ENCODE assay signal across 9 mouse cellular contexts in genomic region chr17:42782156-42782757, GRCm38 (mm10). TPM values are rescaled to one million over a fixed set of nuclear protein-coding genes. Genes with fewer than 3 reads are reported as not detected.
DNase-seq lines count a peak whose midpoint lies in the region; ATAC-seq and TF ChIP-seq lines count a peak whose summit lies in the region.
"Had no signal": no experiment of that assay in that cellular context is flagged by ENCODE, and none has a peak within 500 bp of the region (broad histone marks: within the 10 kb centered on the region; RNA-seq: fewer than 3 reads in every experiment).

No protein-coding gene starts in this region.

- H3K9me3 ChIP-seq in CH12.LX (replicated peaks; ENCODE audit: low read length) = no peaks in the 10 kb centered on the region
- no peaks in the 10 kb centered on the region for H3K9me3 ChIP-seq in heart, postnatal 0 days (replicated peaks; ENCODE audit: control insufficient read depth, low read length)
- H3K9me3 ChIP-seq in liver, embryonic 12.5 days (replicated peaks) = no peaks in the 10 kb centered on the region
- H3K9me3 ChIP-seq in neural tube, embryonic 12.5 days = no peaks in the 10 kb centered on the region
- H3K9me3 ChIP-seq in stomach, postnatal 0 days (ENCODE audit: control insufficient read depth, low read length) = no peaks in the 10 kb centered on the region
- H3K9me3 ChIP-seq: heart, embryonic 15.5 days had no signal

- no peak for TF ChIP-seq POLR2A in CH12.LX (IDR thresholded peaks at IDR 0.05; ENCODE audit: low read depth, low read length)
- no peak for TF ChIP-seq POLR2A in bone marrow, adult 2 months (IDR thresholded peaks at IDR 0.05; ENCODE audit: borderline replicate concordance, control insufficient read depth, low read depth, low read length)
- no peak for TF ChIP-seq POLR2A in embryonic fibroblast, embryonic 13.5 days (IDR thresholded peaks at IDR 0.05; ENCODE audit: low read depth, low read length)

- TF ChIP-seq EP300 in CH12.LX (IDR thresholded peaks at IDR 0.05; ENCODE audit: low read length) = no peak
- no peak for TF ChIP-seq EP300 in heart, postnatal 0 days (IDR thresholded peaks at IDR 0.05; ENCODE audit: low read depth)
- TF ChIP-seq EP300 in stomach, postnatal 0 days (optimal IDR thresholded peaks at IDR 0.05) = no peak

- no peaks in the 10 kb centered on the region for H3K79me2 ChIP-seq in CH12.LX (replicated peaks; ENCODE audit: control insufficient read depth, extremely low read depth, insufficient read depth, poor library complexity, severe bottlenecking)

- 50% methylated on average over 7 of the region's 7 CpGs for WGBS in bone marrow, adult 2 months
- WGBS in heart, postnatal 0 days = 51% methylated on average over 7 of the region's 7 CpGs
- 45% methylated on average over 7 of the region's 7 CpGs for WGBS in liver, embryonic 12.5 days (ENCODE audit: insufficient replicate concordance)
- 57% methylated on average over 7 of the region's 7 CpGs for WGBS in neural tube, embryonic 12.5 days
- WGBS in stomach, postnatal 0 days = 52% methylated on average over 7 of the region's 7 CpGs

- peak; percentile 46 to 87; a peak in 3 of 4 replicates for TF ChIP-seq CTCF in CH12.LX (conservative IDR thresholded peaks at IDR 0.05 in 1 of 2, IDR thresholded peaks at IDR 0.05 in 1 of 2; ENCODE audit: low read depth in 2 of 2, low read length in 2 of 2)
- peak; percentile 59 for TF ChIP-seq CTCF in bone marrow, adult 2 months (IDR thresholded peaks at IDR 0.05; ENCODE audit: control insufficient read depth, insufficient read depth, low read length)
- TF ChIP-seq CTCF in embryonic fibroblast, embryonic 13.5 days (IDR thresholded peaks at IDR 0.05; ENCODE audit: borderline replicate concordance, insufficient read depth, low read length) = peak; percentile 44; the same call in 1 of the 2 replicates
- TF ChIP-seq CTCF in heart, postnatal 0 days (IDR thresholded peaks at IDR 0.05; ENCODE audit: low read depth) = peak; percentile 74
- peak; percentile 92 for TF ChIP-seq CTCF in stomach, postnatal 0 days (IDR thresholded peaks at IDR 0.05; ENCODE audit: low read depth)

- H3K4me3 ChIP-seq in CH12.LX (replicated peaks in 1 of 3; ENCODE audit: low read depth in 2 of 3, low read length in 2 of 3, poor library complexity in 1 of 3) = no peak overlapping the region
- H3K4me3 ChIP-seq in bone marrow, adult 2 months (replicated peaks; ENCODE audit: control insufficient read depth, low read depth, low read length) = no peak overlapping the region
- no peak overlapping the region for H3K4me3 ChIP-seq in embryonic fibroblast, embryonic 13.5 days (ENCODE audit: insufficient read depth, low read length)
- no peak overlapping the region for H3K4me3 ChIP-seq in heart, postnatal 0 days (ENCODE audit: low read depth, low read length)
- H3K4me3 ChIP-seq in liver, embryonic 12.5 days = no peak overlapping the region
- no peak overlapping the region for H3K4me3 ChIP-seq in neural tube, embryonic 12.5 days
- H3K4me3 ChIP-seq in stomach, postnatal 0 days (ENCODE audit: low read depth, low read length) = no peak overlapping the region
- H3K4me3 ChIP-seq: heart, embryonic 15.5 days had no signal

- H3K36me3 ChIP-seq in CH12.LX (replicated peaks in 1 of 2; ENCODE audit: control insufficient read depth in 1 of 2, insufficient read depth in 1 of 2, low read length in 1 of 2) = no peaks in the 10 kb centered on the region
- no peaks in the 10 kb centered on the region for H3K36me3 ChIP-seq in heart, postnatal 0 days (replicated peaks; ENCODE audit: control insufficient read depth, insufficient read depth, low read length)
- no peaks in the 10 kb centered on the region for H3K36me3 ChIP-seq in liver, embryonic 12.5 days
- no peaks in the 10 kb centered on the region for H3K36me3 ChIP-seq in neural tube, embryonic 12.5 days
- H3K36me3 ChIP-seq in stomach, postnatal 0 days (ENCODE audit: control insufficient read depth, insufficient read depth, low read length) = no peaks in the 10 kb centered on the region
- H3K36me3 ChIP-seq: heart, embryonic 15.5 days had no signal

- in situ Hi-C loops in CH12.LX (cut with MboI; ENCODE audit: low pct_ligation_motif_present, low pct_unique_long_range_greater_than_20kb, low sequenced_read_pairs) = loop anchor here (25.0 kb wide), 1 partner anchor 120 kb away; no protein-coding TSS in a partner anchor

- dilution Hi-C loops in CH12.LX (cut with MboI; ENCODE audit: extremely low pct_ligation_motif_present, extremely low pct_unique_long_range_greater_than_20kb, low sequenced_read_pairs) = no loop called here

- H3K27me3 ChIP-seq in CH12.LX (replicated peaks) = no peaks in the 10 kb centered on the region
- H3K27me3 ChIP-seq in heart, postnatal 0 days (ENCODE audit: control insufficient read depth, insufficient read depth, low read length) = no peaks in the 10 kb centered on the region
- H3K27me3 ChIP-seq in liver, embryonic 12.5 days (replicated peaks) = no peaks in the 10 kb centered on the region
- no peaks in the 10 kb centered on the region for H3K27me3 ChIP-seq in neural tube, embryonic 12.5 days (replicated peaks)
- H3K27me3 ChIP-seq in stomach, postnatal 0 days (ENCODE audit: control insufficient read depth, insufficient read depth, low read length) = no peaks in the 10 kb centered on the region
- H3K27me3 ChIP-seq: heart, embryonic 15.5 days had no signal

- no peak overlapping the region for H3K27ac ChIP-seq in CH12.LX (ENCODE audit: insufficient read depth, low read depth)
- no peak overlapping the region for H3K27ac ChIP-seq in bone marrow, adult 2 months (ENCODE audit: control insufficient read depth, insufficient read depth, low read depth, low read length, poor library complexity)
- no peak overlapping the region for H3K27ac ChIP-seq in embryonic fibroblast, embryonic 13.5 days (ENCODE audit: insufficient read depth, low read length)
- H3K27ac ChIP-seq in heart, postnatal 0 days (ENCODE audit: low read depth) = no peak overlapping the region
- H3K27ac ChIP-seq in liver, embryonic 12.5 days = no peak overlapping the region
- no peak overlapping the region for H3K27ac ChIP-seq in neural tube, embryonic 12.5 days
- H3K27ac ChIP-seq in stomach, postnatal 0 days (replicated peaks) = no peak overlapping the region
- H3K27ac ChIP-seq: heart, embryonic 15.5 days had no signal

- peak; percentile 88 for TF ChIP-seq RAD21 in CH12.LX (IDR thresholded peaks at IDR 0.05; ENCODE audit: low read depth, low read length)

- ATAC-seq in heart, postnatal 0 days (ENCODE audit: insufficient read depth, low read depth) = peak; percentile 62
- ATAC-seq in liver, embryonic 12.5 days = peak; percentile 42; the same call in 1 of the 2 replicates
- peak; percentile 92 for ATAC-seq in neural tube, embryonic 12.5 days (ENCODE audit: low FRiP score, low read depth)
- ATAC-seq in stomach, postnatal 0 days (ENCODE audit: low FRiP score, low TSS enrichment) = peak; percentile 68

- H3K9ac ChIP-seq in CH12.LX (ENCODE audit: insufficient read depth, low read depth) = no peak overlapping the region
- no peak overlapping the region for H3K9ac ChIP-seq in heart, postnatal 0 days (replicated peaks; ENCODE audit: low read depth, low read length)
- H3K9ac ChIP-seq in liver, embryonic 12.5 days = no peak overlapping the region
- no peak overlapping the region for H3K9ac ChIP-seq in neural tube, embryonic 12.5 days
- H3K9ac ChIP-seq in stomach, postnatal 0 days (ENCODE audit: low read length) = no peak overlapping the region
- H3K9ac ChIP-seq: heart, embryonic 15.5 days had no signal

- H3K4me1 ChIP-seq in CH12.LX (ENCODE audit: control insufficient read depth in 1 of 2, insufficient read depth in 2 of 2) = no peaks in the 10 kb centered on the region
- no peaks in the 10 kb centered on the region for H3K4me1 ChIP-seq in bone marrow, adult 2 months (ENCODE audit: control insufficient read depth, insufficient read depth, low read length)
- H3K4me1 ChIP-seq in embryonic fibroblast, embryonic 13.5 days (ENCODE audit: control insufficient read depth, insufficient read depth, low read length) = no peaks in the 10 kb centered on the region
- no peaks in the 10 kb centered on the region for H3K4me1 ChIP-seq in heart, postnatal 0 days (ENCODE audit: control insufficient read depth, insufficient read depth)
- no peaks in the 10 kb centered on the region for H3K4me1 ChIP-seq in liver, embryonic 12.5 days
- no peaks in the 10 kb centered on the region for H3K4me1 ChIP-seq in neural tube, embryonic 12.5 days
- no peaks in the 10 kb centered on the region for H3K4me1 ChIP-seq in stomach, postnatal 0 days (replicated peaks; ENCODE audit: control insufficient read depth, insufficient read depth)
- H3K4me1 ChIP-seq: heart, embryonic 15.5 days had no signal

- no peak overlapping the region for H3K4me2 ChIP-seq in CH12.LX (ENCODE audit: insufficient read depth, low read depth, poor library complexity, severe bottlenecking)
- H3K4me2 ChIP-seq in heart, postnatal 0 days (ENCODE audit: low read depth, low read length) = no peak overlapping the region
- no peak overlapping the region for H3K4me2 ChIP-seq in liver, embryonic 12.5 days
- no peak overlapping the region for H3K4me2 ChIP-seq in neural tube, embryonic 12.5 days (replicated peaks)
- no peak overlapping the region for H3K4me2 ChIP-seq in stomach, postnatal 0 days (replicated peaks; ENCODE audit: low read depth)
- H3K4me2 ChIP-seq: heart, embryonic 15.5 days had no signal

- peak; percentile 79 for DNase-seq in CH12.LX (ENCODE audit: extremely low read depth)
- DNase-seq in heart, postnatal 0 days (ENCODE audit: low spot score) = peak; percentile 62
- DNase-seq in kidney, postnatal 25 days = peak; percentile 60 to 83
- DNase-seq in stomach, postnatal 0 days (ENCODE audit: low spot score) = peak; percentile 71

TF ChIP-seq in CH12.LX, 34 proteins besides CTCF, POLR2A, EP300 and RAD21:
- TF ChIP-seq SIN3A (IDR thresholded peaks at IDR 0.05; ENCODE audit: low read length) (no peak), SMC3 (IDR thresholded peaks at IDR 0.05; ENCODE audit: low read depth, low read length) (peak; percentile 67)
TF ChIP-seq in CH12.LX: peak in this region for 1.

RNA-seq across cellular contexts. Expression of gene Adgrf2, which starts 40.3 kb away (rescaled TPM):
- total RNA-seq in CH12.LX (2012; rRNA removed) (not detected in 2 replicates), CH12.LX (2014; rRNA removed) (0.11 TPM in 1 of 2 replicates, not detected in the other)
- polyA plus RNA-seq in CH12.LX (2012; ENCODE audit: insufficient read length, low read depth) = not detected in 2 replicates
- not detected in 2 replicates for polyA plus RNA-seq in bone marrow, adult 2 months (2011; ENCODE audit: insufficient read depth, insufficient read length, low replicate concordance, missing spikeins)
- not detected in 2 replicates for polyA plus RNA-seq in embryonic fibroblast, embryonic 13.5 days (2011; ENCODE audit: insufficient read length, low read depth, missing spikeins)
- 0.04 and 0.15 TPM in 2 replicates for total RNA-seq in heart, postnatal 0 days (2014; rRNA removed; ENCODE audit: low replicate concordance)
- polyA plus RNA-seq in heart, postnatal 0 days (2015; fragmentation: Nextera tagmentation; extraction: Ambion mirVana) = 0.05 TPM in 1 of 2 replicates, not detected in the other
- polyA plus RNA-seq in liver, embryonic 12.5 days (2016; fragmentation: Nextera tagmentation; extraction: Ambion mirVana) = not detected in 2 replicates
- polyA plus RNA-seq in neural tube, embryonic 12.5 days (2016; fragmentation: Nextera tagmentation; extraction: Ambion mirVana) = 0.08 TPM in 1 of 2 replicates, not detected in the other
- polyA plus RNA-seq in stomach, postnatal 0 days (2015; fragmentation: Nextera tagmentation; extraction: Ambion mirVana) = 2.6 and 3.2 TPM in 2 replicates

Comparison
In these comparisons a context has a peak if more than half of its experiments do, and no peak if none do; other contexts are left out.
1. ATAC-seq: peak in every context shown above with its lines; median percentile 92 in neural tube, embryonic 12.5 days; 68 in stomach, postnatal 0 days; 62 in heart, postnatal 0 days; 42 in liver, embryonic 12.5 days.